Mouse (Mus musculus) lung, postnatal 0 days (tissue): ENCODE measurements at regions not wholly inside any gene's neighbourhood (a gene's known extent, or its start where the extent isn't known, plus 50 kb on each side); places are given as distances from the start of the nearest gene placed in this dataset.

ENCODE experiments used
- CTCF ChIP-seq: IDR thresholded peaks from 2 replicates; pipeline ENCODE4 v1.5.1; 2016; ENCODE audit warnings: antibody characterized with exemption, mild to moderate bottlenecking
- EP300 ChIP-seq: IDR thresholded peaks from 2 replicates; pipeline ENCODE4 v1.6.1; 2016; ENCODE audit warnings: antibody characterized with exemption, mild to moderate bottlenecking, control low read depth

GRCm38 (mm10) chr13:37533851-37534250, 188.8 kb downstream of the Ly86 start:
- TF ChIP-seq EP300 (no peak), CTCF (no peak)
